Mouse (Mus musculus) testis, postnatal 14 days (tissue): ENCODE data around the gene Gm4340.
"Not testable (repeated sequence)": the region's sequence is repeated elsewhere in the genome, so short reads cannot be mapped to it uniquely, and the experiment has no call there.

Experiments used
- DNase-seq: peaks from one replicate; pipeline ENCODE4 v3.0.0; 2021; ENCODE audit warnings: low spot score

Gm4340 gene

GRCm38 (mm10) chr10:104193742-104194141 is at the start of gene Gm4340:
Gm4340 (plus strand) TSS chr10:104194042.
- DNase-seq: not testable (repeated sequence)

GRCm38 (mm10) chr10:104151197-104151596 is 42.6 kb upstream of the Gm4340 start, which contains the start of gene Gm6763:
Gm6763 (plus strand) TSS chr10:104151497.
- not testable (repeated sequence) for DNase-seq

- not testable (repeated sequence) for DNase-seq
Measured at GRCm38 (mm10) chr10:104159706-104160105, 34.1 kb upstream of the Gm4340 start, which contains the start of gene Gm8764. Gm8764 (plus strand) TSS chr10:104160006.

GRCm38 (mm10) chr10:104168215-104168614 is 25.6 kb upstream of the Gm4340 start, which contains the start of gene Gm21304:
Gm21304 (plus strand) TSS chr10:104168515.
- not testable (repeated sequence) for DNase-seq

GRCm38 (mm10) chr10:104176724-104177123 is 17.1 kb upstream of the Gm4340 start, which contains the start of gene Gm21312:
Gm21312 (plus strand) TSS chr10:104177024.
- DNase-seq: not testable (repeated sequence)

- not testable (repeated sequence) for DNase-seq
Measured at GRCm38 (mm10) chr10:104185233-104185632, 8.6 kb upstream of the Gm4340 start, which contains the start of gene Gm20765. Gm20765 (plus strand) TSS chr10:104185533.

- DNase-seq: no peak
Measured at GRCm38 (mm10) chr10:104209655-104210054, 15.8 kb downstream of the Gm4340 start.

GRCm38 (mm10) chr10:104210268-104210990 is 16.6 kb downstream of the Gm4340 start:
- no peak for DNase-seq

GRCm38 (mm10) chr10:104214527-104214926 is 20.7 kb downstream of the Gm4340 start:
- no peak for DNase-seq

- no peak for DNase-seq
Measured at GRCm38 (mm10) chr10:104220303-104221021, 26.6 kb downstream of the Gm4340 start.
